Mouse (Mus musculus): ENCODE measurements around the gene Adck1.

GRCm38 (mm10) chr12:88466801-88467200 is 106.4 kb downstream of the Adck1 start:
- TF ChIP-seq EP300 (IDR thresholded peaks at IDR 0.05; ENCODE audit: insufficient read depth, low read depth, low read length) (no peak), POLR2A (IDR thresholded peaks at IDR 0.05; ENCODE audit: insufficient read depth, low read depth, low read length) (no peak), CTCF (IDR thresholded peaks at IDR 0.05) (no peak)
